Mouse (Mus musculus) retina, postnatal 1 day (tissue): ENCODE results near the gene Zfp358.

Source experiments
- DNase-seq: peaks from one replicate; pipeline ENCODE4 v3.0.0-alpha.2; 2012

The Zfp358 gene

DNA sequence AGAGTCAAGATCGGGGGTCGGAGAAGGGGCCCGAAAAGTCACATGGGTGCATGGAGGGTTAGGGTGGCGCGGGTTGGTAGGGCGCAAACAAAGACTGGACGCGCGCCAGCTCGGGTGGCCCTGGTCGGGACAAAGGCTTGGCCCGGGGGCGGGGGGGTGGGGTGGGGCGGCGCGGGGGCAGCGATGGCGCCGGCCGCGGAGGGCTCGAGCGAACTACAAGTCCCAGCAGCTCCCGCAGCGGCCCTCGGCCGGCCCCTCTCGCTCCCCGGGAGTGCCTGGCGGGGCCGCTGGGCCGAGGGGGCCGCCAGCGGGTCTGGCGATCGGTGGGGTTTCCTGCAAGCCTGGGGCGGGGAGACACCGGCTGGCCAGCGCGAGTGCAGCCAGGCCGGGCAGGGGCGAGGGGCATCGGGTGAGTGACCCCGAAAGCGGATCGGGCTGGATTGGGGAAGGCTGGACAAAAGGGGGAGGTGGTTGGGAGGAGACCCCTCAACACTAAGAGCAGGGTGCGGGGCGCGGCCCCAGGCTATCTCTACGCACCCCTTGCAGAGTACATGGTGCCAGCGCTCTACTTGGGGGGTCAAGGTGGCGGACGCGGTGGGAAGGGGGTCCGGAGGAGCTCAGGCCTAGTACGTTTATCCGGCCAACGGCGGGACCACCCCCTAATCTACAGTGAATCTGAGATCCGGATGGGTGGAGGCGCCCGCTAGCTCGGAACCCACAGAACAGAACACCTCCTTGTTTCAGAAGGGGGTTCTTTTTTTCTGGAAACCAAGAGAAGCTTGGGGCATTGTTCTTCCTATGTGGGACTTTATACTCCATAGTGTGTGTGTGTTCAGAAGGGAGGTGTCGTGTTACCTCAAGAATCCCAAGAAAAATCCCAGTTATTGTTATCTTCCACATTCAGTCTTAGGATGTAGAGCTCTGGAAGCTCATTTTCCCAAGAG lies at the start of gene Zfp358:
TSS of gene Zfp358 (plus strand) at position 238 of the 944 bp plus-strand sequence.
- DNase-seq, result peak; percentile 92

DNA sequence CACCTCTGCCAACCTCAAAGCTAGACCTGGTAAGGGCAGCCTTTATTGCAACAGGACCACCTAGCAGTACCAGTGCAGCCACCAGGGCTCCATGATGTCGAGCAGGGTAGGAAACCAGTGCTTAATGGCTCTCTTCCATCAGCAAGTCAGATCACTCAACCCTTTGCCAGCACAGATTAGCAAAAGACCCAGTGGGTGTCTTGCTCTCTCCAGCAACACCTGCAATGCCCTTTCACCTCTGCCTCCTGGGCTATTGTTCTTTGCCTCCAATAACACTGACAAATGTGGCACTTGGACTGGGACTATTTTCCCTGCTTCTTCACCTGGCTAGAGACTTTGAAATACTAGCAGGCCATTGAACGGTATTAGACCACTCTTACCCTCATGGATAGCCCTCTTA lies 43.7 kb upstream of the Zfp358 start:
- no peak for DNase-seq

DNA sequence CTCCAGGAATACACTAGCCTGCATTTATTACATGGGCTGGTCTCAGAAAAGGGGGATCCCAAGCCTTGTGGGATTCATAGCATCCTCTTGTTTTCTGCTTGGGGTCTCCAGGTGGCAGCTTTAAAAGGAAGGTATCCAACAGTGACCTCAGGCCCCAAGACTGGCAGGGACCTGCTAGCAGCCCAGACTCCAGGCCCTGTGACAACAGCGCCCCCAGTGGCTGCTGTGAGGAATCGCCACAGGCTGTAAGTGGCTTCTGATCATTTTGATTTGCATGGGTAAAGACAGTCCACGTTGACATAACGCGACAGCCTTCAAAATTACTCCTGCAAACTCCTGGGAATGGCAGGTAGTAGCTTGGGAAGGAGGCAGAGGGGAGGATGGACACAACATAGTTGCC lies 42.3 kb upstream of the Zfp358 start:
- peak; percentile 73 for DNase-seq

DNA sequence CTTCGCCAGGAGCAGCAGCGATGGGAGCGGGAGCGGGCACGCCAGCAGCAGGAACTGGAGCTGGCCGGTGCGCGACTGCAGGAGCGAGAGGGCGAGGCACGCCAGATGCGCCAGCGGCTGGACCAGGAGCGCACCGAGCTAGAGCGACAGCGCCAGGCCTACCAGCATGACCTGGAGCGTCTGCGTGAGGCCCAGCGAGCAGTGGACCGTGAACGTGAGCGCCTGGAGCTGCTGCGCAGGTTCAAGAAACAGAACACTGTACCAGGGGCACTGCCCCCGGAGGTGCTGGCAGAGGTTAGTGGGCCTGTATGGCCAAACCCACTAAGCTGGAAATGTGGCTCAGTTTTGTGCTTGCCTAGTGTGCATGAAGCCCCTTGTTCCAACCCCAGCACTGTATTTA lies 40.9 kb upstream of the Zfp358 start:
- no peak for DNase-seq

DNA sequence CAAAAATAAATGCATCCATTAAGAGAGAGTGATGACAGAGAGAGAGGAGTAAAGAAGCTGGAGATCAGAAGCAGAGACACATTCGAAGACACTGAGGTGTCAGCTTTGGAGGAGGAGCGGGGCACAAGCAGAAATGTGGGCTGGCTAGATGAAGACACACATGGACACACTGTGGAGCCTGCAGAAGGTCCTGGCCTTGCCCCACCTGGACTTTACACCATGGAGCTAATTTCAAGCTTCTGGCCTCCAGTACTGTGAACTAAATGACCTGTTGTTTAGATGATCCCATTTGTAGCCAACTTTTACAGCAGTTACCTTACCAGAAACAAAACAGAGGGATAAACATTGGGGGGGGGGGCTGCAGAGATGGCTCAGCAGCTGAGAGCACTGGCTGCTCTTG lies 29.7 kb upstream of the Zfp358 start:
- no peak for DNase-seq

DNA sequence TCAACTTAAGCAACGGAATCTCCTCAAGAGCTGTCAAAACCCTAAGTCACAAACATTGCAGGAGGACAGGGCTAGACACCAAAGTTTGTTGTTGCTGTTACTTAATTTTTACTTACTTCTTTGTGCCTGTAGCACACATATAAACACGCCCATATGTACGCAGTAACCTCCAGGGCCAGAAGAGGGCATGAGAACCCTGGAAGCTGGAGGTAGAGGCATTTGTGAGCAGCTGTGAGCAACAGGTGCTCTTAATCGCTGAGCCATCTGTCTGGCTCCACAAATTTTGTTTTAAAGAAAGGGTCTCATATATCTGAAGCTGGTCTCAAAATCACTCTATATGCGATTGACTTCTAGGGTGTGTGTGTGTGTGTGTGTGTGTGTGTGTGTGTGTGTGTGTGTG lies 28.6 kb upstream of the Zfp358 start:
- DNase-seq, result peak; percentile 77

DNA sequence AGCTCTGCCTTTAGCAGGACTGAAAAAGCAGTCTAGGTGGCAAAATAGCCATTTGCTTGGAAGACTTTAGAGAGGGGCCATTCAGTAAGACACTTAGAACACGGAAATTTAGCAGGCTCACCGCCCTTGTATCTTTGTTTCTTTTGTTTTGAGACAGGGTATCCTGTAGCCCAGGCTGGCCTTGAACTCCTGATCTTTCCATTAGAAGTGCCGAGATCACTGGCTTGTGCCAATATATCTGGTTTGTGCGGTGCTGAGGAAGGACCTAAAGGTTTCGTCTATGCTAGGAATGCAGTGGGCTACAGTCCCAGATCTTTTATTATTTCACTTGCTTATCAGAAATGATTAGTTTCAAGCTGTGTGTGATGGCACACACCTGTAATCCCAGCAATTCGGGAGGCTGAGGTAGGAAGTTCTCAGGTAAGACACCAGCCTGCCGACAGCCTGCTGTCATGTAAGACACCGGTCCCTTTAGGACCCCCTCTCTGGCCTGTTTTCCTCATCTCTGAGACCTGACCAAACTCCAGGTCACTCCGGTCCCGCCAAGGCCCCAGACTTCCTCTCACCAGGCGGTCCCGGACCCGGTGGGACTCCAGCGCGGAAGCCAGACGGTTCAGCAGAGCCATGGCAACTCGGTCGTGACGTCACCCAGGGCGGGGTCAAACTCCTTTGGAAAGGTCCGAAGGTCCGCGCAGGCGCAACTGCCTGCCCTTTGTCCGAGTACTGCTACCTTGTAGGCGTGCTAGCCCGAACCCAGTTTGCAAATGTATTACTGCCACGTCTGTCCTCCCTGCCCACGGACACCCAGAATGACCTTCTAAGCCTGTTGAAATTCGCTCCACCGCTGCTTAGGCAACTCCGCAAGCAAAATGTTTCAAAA lies 25.7 kb upstream of the Zfp358 start, which contains the start of gene Pex11g:
TSS of gene Pex11g (minus strand) at position 675 of the 880 bp plus-strand sequence.
- peak; percentile 97 for DNase-seq

DNA sequence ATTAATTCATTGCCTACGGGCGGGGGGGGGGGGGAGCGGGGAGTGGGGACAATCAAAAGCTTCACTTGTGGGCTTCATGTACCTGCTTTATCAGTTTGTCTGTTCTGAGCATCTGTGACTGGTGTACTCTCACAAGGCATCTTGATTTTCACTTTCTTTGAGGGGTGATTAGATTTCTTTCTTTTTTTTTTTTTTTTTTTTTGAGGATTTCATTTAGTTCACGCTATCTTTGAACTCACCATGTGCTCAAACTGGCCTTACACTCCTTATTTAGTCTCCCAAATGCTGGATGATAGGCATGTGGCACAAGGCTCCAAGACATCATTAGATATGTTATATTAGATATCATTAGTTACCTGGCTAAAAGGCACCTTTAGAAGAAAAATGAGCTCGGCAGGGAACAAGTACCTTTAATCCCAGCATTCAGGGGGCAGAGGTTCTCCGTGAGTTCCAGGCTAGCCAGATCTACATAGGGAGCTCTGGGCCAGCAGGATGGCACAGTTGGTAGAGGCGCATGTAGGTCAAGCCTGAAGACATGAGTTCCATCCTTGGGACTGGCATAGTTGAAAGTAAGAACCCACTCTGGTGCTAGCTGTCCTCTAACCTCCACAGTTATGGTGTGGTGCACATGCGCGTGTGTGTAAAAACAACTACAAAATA lies 24.9 kb upstream of the Zfp358 start:
- DNase-seq, result no peak

DNA sequence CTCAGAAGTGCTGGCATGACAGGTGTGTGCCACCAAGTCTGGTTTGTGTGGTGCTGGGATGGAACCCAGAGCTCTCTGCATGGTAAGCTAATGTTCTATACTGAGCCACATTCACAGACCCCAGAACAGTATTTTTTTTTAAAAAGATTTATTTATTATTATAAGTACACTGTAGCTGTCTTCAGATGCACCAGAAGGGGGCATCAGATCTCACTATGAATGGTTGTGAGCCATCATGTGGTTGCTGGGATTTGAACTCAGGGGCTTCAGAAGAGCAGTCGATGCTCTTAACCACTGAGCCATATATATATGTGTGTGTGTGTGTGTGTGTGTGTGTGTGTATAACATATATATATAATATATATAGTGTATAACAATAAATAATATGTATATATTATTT lies 24.1 kb upstream of the Zfp358 start:
- DNase-seq, result no peak

DNA sequence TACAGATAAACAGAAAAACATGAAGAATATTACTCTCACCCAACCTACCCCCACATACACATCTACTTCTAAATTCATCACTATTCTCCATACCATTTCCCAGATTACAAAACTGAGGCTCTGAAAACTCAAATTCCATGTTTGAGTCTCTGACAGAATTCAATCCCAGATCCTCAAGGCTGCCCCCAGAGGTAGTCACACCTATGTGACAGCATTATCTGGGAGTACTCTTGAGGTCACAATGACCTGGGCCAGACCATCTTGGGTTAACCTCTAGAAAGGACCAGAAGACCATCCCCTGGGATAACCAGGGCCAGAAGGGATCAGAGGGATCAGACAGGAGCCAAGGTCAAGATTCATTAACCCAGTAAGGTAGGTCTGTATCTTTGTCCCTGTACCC lies 22.4 kb upstream of the Zfp358 start, which contains the start of gene Tex45:
TSS of gene Tex45 (plus strand) at position 301 of the 400 bp plus-strand sequence.
- no peak for DNase-seq

DNA sequence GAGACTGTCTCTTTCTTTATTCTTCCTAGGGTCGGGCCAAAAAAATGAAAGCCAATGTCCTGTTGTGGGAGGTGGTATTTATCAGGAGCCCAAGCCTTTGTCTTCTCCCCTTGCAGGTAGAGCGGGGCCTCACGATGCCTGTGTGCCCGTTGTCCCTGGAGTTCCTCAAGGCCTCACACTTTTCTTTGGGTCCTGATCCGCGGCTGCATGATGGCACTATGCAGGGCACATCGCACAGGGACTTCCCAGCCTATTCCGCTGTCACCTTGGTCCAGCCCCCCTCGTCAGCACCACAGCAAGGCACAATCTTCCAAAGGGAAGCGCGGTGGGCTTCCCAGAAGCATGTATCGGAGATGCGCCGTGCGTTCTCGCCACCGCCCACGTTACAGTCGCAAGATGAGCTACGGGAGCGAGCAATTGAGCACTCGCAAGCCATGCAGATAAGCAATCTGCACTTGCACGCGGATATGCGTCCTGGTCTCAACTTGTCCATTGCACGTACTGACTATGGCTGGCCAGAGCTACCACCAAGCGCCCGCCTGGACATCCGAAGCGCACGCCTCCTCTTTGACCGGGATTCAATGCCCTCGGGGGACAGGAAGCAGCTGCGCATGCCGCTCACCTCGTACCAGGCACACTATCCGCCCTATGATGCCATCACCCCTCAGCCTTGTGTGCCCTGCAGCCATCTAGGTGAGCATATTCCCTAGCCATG lies 17.1 kb upstream of the Zfp358 start:
- DNase-seq, result peak; percentile 48

DNA sequence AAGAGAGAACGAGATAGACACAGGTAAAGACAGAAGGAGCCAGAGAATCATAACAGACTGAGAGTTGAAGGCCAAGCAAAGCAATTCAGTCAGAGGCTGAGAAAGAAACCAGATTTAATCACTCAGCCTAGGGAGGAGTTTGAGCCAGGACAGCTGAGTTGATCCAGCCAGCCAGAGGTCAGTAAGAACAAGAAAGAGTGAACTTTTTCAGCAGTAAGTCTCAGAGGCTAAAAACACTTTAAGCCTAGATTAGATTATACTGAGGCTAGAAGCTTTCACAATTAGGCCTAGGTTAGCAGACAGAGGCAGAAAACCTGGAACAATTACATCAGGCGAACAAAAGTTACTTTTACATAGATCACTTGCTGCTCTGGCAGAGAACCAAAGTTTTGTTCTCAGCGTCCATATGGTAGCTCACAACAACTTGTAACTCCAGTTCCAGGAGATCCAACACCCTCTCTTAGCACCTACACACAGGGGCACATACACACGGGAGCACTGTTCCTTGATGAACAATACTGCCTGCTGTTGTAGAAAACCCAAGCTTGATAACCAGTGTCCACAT lies 12.6 kb upstream of the Zfp358 start:
- no peak for DNase-seq

DNA sequence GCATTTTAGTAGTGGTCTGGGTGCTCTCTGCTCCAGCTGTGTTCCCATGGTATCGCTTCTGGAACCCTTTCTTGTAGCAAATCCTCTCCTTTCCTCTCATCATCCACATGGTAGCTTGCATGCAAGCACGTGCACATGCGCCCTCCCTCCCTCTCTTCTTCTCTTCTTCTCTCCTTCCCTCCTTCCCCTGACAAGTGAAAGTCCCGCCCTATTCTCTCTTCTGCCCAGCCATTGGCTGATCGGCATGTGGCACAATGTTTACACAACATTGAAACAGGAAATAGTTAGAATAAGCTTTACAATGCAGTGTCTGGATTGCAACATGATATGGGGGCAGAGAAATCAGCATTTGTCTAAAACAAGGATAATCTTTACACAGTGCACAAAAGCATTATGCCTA lies 11.3 kb upstream of the Zfp358 start:
- DNase-seq, result no peak

DNA sequence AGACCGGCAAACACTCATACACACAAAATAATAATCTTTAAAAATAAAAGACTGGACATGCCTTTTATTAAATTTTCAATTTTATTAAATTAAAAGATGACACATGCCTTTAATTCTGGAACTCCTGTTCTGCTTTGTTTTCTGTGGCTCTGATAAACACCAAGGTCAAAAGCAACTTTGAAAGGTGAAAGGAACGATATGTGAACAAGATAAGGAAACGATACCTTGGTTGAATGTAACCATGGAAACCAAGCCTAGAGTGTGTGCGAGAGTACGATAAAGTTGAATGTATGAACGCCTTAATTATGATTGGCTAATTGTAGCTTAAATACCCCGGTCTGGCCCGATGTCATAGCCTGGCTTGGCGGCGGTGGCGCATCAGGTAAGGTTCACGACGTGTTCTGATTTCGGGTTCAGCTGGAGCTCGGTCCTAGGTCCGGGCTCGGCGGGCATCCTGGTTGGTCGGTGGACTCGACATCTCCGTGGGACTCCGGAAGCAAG lies 10.6 kb upstream of the Zfp358 start:
- DNase-seq, result no peak

DNA sequence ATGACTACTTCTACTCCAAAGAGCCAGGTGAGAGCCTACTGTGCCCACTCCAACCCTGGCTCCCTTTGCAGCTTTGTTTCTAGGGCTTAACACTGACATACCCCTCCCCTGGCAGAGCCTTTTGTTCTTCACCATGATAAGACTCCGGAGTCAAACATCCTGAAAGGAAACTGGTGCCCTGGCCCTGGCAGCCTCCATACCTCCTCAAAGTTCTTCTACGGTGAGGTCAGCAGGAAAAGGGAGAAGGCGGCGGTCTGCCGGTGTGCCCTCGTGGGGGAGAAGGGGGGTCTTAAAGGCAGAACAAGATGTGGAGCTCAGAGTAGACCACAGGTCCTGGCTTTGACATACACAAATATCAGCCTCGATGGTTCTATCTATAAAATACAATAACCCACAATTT lies 9.4 kb upstream of the Zfp358 start:
- no peak for DNase-seq

DNA sequence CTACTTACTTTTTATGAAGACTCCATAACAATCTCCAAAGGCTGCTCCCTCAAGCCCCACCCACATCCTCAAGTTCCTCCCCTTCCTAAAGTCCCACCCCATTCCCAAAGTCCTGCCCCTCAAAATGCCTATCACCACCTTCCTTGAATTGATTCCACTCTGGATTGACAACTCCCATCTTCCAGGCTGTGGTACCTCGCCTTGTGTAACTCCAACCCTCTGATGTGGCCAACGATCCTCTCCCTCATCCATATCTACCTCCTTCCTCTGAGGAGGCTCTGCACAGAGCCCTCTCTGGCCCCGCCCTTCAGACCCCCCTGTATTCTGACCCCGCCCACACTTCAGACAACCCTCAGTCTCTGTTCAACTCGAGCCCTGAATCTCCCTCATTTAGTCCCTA lies 7.7 kb upstream of the Zfp358 start:
- DNase-seq, result no peak

DNA sequence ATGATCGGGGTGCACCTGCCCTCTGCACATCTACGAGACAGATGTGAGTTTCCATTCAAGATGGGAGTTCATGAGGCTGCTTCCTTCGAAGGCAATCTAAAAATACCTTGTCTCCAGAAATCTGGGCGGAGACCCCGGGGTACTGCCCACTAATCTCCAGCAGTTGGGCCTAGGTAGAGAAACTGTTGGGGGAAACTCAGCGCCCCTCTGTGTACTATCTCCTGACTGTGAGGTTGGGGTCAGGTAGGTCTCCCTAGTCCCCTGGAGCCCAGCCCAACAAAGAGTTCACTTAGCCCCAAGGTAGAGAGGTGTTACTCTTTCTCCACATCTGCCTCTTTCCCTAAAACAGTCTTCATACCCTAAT lies 889 bp downstream of the Zfp358 start:
- no peak for DNase-seq

DNA sequence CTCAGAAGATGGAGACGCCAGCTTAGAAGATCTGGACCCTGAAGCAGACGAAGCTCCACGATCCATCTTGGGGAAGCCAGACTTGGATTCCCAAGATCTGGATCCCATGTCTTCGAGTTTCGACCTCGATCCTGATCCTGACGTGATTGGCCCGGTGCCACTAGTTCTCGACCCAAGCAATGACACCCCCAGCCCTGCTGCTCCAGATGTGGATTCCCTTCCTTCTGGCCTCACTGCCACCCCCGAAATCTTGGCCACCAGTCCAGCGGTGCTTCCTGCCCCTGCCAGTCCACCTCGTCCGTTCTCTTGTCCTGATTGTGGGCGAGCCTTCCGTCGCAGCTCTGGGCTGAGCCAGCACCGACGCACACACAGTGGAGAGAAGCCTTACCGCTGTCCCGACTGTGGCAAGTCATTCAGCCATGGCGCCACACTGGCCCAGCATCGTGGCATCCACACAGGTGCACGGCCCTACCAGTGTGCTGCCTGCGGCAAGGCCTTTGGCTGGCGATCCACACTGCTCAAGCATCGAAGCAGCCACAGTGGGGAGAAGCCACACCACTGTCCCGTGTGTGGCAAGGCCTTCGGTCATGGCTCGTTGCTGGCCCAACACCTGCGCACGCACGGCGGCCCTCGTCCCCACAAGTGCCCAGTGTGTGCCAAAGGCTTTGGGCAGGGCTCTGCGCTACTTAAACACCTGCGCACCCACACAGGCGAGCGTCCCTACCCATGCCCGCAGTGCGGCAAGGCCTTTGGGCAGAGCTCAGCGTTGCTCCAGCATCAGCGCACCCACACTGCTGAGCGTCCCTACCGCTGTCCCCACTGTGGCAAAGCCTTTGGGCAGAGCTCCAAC lies 2.9 kb downstream of the Zfp358 start:
- no peak for DNase-seq

DNA sequence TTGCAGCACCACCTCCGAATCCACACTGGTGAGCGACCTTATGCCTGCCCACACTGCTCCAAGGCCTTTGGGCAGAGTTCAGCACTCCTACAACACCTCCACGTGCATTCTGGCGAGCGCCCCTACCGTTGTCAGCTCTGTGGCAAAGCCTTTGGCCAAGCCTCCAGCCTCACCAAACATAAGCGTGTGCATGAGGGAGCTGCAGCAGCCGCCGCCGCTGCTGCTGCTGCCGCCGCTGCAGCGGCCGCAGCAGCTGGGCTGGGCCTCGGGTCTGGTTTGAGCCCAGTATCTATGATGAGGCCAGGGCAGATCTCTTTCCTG lies 3.5 kb downstream of the Zfp358 start:
- DNase-seq, result no peak

DNA sequence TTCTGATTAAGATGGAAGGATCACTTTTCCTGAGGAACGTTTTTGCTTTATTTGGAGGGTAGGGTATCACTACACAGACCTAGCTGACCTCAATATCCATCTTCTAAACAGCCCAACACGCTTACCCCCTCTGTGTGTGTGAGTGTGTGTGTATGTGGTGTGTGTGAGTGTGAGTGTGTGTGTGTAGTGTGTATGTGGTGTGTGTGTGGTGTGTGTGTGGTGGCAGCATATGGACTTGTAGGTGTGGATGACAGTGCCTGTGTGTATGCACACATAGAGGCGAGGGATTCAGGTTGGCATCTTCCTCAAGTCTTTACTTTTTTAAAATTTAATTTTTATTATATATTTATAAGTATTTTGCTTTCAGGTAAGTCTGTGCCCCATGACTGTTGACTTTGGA lies 5.6 kb downstream of the Zfp358 start:
- DNase-seq, result no peak

DNA sequence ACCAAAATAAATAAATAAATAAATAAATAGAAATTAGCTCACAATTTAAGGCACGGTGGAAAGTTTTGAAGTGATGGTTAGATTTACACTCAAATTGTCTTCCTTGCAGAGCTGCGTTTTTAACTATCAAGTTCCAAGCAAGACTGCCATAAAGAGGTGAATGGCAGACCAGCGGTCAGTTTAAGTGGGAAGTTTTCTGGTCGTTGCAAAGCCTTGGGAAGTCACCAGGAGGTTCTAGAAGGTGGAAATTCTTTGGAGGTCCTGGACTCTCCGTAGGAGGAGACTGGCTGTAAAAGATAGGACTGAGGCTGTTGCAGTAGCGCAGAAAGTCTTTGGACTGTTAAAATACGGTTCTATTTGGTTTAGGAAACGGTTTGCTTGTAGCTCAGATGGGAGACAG lies 6.8 kb downstream of the Zfp358 start:
- DNase-seq, result no peak
